Mouse (Mus musculus) kidney, postnatal 36 days (tissue): ENCODE results near the gene Cdkn2c.

Experiments used
- DNase-seq, 2 experiments: peaks; one replicate each; pipeline ENCODE4 v3.0.0; 2021 to 2022; ENCODE audit warnings: mixed read lengths in 2 of 2

The Cdkn2c gene

DNA sequence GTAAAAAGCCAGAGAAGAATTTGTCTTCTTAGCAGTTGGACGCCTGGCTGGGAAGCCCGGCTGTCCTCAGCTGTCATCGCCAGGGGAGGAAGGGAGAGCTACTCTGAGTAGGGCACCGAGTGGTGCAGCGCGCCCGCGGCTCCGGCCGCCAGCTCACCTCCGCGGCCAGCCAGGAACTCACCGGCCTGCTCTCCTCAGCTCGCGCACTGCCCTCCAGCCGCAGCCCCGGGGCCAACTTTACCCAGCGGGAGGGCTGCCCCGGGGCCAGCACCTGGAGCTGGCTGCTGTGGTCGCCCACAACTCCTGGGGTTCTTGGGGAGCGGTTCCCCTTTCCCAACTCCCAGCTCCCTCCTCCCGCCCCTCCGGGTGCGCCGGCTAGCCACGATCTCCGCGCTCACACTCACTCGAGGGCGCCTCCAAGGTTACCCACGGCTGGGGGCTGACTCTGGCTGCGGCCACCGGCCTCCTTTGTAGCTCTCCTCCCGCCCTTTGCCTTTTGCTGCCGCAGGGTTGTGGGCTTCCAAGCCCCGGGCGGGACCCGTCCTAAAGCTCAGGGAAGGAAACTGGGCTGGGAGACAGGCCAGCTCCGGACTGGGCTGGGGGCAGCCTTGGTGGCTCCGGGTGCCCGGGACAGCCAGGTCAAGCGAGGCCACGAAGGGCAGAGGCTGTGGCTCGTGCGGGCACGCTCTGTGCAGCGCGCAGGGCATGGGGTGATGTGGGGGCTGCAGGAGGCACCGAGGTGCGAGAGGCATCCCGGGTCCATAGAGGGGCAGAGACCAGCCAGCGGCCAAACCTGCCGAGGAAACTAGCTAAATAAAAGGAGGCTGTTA lies 9.8 kb downstream of the Cdkn2c start:
- DNase-seq, result peak; percentile 49 to 74

DNA sequence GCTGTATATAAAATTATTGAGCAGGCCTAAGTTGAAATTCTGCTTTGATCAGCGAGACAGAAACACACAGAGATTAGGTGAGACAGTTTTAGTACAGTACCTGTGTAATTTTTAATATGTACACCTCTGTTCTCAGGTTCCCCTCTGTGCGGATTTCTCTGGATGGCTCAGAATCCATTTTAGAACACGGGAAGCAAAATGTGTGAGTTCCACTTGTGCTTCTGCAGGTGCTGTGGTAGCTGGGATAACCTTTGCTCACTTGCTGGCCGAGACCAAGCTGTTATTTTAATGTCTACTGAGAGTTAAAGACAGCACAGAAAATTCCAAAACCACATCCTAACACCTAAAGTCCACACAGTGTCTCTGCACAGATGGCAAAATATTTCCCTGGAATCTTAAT lies 10.7 kb downstream of the Cdkn2c start:
- DNase-seq, result peak; percentile 22 to 25

DNA sequence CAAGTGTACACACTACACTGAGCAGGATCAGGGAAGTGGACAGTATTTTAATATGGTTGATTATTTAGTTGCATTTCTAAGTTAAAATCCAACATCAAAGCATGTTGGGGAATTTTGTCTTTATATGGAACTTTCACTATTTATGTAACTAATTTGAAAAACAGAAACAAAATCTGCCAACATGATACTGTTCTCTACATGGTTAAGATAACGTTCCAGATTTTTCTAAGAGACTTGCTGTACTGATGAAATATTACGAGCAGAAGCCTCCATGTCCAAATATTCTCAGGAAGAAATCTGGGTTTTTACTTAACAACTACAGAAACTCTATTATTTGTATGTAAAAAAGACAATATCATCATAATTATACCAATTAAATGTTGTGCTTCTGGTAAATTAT lies 11.3 kb downstream of the Cdkn2c start:
- no peak for DNase-seq

DNA sequence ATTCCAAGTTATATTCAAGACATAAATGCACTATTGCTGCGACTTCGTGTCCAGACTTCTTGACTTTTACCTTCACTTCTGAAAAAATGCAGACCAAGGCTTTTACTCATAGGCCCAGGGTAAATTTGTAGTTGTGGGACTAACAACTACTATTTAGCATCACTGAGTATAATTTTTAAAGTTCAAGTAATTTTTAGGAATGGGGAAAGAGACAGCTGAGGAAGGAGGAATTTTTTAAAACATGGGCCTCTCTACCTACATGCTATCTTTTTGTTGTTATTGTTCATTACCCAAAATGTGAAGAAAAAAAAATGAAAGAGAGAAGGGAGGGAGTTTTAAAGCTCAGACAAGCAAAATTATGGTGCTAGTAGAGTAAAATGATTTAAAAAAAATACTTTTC lies 12.3 kb downstream of the Cdkn2c start:
- no peak for DNase-seq

DNA sequence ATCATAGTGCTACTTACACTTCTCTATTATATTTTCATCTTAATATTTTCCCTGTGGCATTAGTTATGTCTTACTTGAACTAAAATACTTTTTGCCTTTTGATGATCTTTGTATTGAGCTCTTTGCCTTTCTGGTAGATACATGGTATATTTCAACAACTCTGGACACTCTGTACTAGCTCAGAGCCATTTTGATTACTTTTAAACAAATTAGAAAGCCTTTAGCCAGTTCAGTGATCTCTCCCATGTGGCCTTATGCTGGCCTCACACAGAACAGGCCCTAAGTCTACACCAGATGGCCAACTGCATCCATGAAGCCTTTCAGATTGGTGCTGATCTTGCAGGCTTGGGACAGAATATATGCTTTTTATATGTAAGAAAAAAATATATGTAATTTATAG lies 13.7 kb downstream of the Cdkn2c start:
- DNase-seq, result no peak

DNA sequence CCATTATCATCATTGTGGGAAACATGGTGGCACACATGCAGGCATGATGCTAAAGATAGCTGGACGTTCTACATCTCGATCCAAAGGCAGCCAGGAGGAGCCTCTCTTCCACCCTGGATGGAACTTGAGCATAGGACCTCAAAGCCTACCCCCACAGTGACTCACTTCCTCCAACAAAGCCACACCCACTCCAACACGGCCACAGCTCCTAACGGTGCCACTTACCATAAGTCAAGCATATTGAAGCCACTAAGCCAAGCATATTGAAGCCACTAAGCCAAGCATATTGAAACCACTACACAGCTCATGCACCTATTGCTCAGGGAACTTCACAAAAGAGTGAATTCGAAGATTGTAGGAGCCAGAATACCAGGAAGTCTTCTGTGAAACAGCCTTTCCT lies 17.7 kb downstream of the Cdkn2c start:
- DNase-seq, result no peak

DNA sequence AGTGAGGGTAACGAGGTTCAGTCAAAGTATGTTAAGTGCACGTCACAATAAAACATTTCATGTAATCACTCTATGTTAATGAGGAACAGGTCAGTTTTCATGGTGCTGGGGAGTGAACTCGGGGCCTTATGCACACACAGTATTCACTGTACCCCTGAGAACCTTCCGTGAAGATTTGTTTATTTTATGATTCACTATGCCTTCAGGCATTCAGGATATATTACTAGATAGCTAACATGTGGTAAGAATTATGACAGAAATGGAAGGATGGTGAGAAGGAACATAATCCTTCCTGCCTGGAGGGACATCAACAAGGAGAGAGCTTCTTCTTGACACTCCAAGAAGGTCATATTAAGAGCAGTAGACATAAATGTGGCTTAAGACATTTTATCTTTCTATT lies 19.7 kb downstream of the Cdkn2c start:
- no peak for DNase-seq

DNA sequence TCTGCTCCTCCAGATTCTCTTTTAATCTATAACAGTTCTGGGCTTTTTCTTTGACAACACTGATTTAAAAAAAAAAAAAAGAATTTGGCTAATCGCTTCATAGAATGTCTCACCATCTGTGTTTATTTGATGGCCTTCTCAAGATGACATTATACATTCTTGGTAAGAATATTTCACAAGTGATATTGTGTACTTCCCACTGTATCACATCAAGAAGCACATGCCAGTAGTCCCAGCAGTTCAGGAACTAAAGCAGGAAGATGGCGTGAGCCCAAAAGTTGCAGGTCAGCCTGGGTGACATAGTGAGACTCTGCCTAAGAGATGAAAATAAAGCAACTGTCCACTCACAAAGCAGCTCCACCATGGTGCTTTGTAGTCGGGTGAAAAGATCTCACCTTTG lies 25.5 kb downstream of the Cdkn2c start:
- no peak for DNase-seq

DNA sequence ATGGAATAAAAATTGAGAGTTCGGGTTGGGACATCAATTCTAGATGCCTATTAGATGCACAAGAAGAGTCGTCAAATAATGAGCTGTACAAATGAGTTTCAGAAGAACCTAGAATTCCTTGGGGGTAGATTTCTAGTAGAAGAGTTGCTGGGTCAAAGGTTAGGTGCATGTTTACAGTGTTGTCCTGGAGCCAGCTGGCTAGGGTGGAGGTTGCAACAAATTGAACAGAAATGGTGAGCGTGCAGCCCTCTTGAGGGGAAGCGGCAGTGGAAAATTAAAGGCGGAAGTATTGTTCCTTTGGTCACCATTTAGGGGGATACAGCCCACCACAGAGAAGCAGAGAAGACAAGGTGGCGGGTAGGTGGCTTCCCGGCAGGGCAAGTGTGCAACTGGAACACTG lies 26.8 kb downstream of the Cdkn2c start:
- peak; percentile 34 to 46 for DNase-seq

DNA sequence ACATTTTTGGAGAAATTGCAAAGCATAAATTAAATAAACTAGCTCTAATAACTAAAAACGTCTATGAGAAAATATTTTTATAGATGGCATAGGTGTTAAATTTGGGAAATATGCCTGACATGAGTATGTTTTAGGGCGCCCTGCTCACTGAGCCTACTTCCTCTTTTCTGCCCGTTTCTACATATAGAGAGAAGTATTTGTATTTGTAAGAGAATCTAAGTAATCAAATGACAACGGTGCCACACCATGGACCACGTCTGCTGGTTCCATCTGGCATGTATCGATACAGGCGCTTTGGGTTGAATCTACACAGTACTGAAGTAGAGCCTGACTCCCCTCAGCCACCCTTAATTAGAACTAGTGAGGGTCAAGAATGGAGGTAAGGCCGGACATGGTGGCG lies 27.6 kb downstream of the Cdkn2c start:
- DNase-seq, result no peak

DNA sequence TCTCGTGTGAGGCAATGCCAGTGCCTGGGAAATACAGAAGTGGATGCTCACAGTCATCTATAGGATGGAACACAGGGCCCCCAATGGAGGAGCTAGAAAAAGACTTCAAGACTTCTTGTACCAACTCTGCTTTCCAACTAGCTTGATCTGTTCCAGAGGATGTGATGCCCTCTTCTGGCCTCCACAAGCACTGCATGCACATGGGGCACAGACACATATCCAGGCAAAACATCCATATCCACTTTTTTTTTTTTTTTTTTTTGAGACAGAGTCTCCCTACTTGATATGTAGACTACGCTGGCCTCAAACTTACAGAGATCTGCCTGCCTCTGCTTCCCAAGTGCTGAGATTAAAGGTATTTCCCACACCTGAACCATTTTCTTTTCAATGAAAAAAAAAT lies 32.0 kb downstream of the Cdkn2c start:
- DNase-seq, result peak; percentile 12 to 52

DNA sequence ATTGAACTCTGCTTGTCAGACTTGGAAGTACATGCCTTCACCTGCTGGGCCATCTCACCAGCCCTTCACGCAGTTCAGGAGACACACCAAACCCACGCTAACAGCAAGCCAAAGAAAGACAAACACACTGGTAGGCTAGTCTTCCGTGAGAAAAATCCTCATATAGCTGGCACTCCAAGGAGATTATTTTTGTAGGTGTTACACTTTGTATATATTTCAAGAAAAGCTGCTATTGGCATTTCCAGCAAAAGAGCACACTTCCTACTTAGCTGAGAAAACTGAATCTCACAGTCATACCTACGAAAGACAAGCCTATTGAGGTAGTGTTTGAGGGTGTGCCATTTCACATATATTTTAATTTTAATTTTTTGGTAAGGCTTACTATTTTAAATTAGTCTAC lies 36.0 kb downstream of the Cdkn2c start:
- no peak for DNase-seq

DNA sequence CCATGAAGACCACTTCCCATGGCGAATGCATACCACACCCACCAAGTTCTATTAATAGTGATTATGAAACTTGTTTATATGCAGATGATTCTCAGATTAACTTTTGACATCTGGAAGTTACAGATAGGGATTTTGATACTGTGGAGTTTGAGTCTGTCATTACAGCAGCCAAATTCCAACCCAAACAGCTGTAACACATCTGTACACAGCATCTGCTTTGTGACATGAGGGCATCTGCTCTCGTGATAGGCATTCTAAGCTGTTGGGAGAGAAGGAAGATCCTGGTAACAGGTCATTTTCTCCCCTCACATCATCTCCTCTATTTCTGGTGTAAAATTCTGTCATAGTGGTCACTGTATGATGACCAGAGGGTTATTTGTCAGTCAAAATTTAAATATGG lies 36.8 kb downstream of the Cdkn2c start:
- DNase-seq, result no peak

DNA sequence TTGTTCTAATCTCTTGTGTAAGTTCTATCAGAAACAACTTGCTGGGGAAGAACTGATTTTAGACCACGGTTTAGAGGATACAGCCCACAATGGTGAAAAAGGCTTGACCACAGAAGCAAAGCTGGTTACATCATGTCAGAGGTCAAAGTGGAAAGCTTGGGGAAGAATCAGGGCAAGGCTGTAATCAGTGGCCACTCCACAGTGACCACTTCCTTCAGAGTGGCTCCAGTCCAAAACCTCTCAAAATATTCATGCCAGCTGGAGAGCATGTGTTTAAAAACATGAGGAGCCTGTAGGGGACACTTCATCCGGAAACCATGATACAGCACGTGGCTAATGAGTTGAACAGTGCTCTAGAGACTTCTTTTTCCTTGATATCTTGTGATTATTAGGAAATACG lies 54.4 kb downstream of the Cdkn2c start:
- no peak for DNase-seq
